Mouse (Mus musculus): ENCODE data around the gene Prokr1.
"Not testable (repeated sequence)": the region's sequence is repeated elsewhere in the genome, so short reads cannot be mapped to it uniquely, and the experiment has no call there.

The Prokr1 gene

DNA sequence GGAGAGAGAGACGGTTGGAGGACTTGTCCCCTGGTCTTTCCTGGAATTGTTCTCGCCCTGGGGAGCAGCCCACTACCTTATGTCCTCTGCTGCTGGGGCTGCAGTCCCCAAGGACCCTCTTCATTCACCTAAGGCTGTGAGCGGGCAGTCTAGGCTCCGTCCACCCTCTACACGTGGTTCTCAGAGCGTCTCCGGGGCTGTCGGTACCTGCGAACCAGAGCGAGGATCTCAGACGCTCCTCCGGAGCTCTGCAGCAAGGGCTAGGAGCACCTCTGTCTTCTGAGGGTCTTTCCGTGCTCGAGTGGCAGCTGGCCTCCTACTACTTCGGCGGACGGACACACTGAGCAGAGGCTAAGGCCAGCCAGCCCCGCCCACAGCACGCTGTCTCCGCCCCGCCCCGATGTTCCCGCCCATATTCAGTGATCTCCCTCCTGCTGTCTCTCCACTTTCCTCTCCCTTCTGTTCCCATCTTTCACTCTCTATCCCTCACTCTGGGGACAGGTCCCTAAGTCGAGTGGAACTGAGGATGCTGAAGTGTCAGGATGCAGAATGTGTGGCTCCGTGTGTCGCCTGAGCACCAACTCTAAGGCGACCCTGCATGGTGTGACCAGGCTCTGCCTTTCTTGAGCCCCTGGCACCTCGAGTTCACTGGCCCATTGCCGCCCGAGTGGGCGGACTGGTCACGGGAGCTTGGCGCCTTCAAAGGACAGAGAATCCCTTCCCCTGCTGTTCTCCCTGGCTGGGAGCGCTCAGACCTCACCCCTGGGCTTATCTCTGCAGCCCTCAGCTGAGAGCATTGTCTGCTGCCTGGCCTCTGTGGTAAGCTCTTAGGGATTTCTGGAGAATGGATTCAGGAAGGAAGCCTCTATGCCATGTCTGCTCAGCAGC, at the start of gene Prokr1:
TSS of gene Prokr1 (minus strand) at position 350 of the 888 bp plus-strand sequence.
- peak in 1 of 2 experiments; percentile 11 for DNase-seq (ENCODE audit: low spot score in 2 of 2)

DNA sequence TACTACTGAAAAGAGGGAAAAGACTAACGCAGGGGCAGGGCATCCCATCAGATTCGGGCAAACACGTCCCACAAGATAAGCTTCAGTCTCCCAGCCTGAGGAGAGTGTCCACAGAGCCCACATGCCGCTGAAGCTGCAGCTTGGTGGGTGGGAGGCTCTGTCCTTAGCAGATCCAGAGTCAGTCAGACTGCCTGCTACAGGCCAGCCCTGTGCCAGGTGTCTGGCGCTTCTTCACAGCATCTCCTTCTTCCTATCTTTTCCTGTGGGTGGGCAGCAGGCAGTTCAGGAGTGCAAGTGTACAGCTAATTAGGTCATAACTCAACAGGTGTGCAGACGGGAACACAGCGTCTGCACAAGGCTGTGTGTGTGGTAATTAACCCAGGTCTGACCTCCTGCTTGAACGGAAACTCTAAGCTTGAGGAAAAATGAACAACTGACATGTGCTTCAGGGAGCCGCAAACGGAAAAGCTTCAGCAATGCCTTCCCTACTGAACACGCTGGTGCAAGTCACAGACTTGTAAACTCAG, 47.7 kb upstream of the Prokr1 start:
- no peak for DNase-seq (ENCODE audit: low spot score in 2 of 2)

DNA sequence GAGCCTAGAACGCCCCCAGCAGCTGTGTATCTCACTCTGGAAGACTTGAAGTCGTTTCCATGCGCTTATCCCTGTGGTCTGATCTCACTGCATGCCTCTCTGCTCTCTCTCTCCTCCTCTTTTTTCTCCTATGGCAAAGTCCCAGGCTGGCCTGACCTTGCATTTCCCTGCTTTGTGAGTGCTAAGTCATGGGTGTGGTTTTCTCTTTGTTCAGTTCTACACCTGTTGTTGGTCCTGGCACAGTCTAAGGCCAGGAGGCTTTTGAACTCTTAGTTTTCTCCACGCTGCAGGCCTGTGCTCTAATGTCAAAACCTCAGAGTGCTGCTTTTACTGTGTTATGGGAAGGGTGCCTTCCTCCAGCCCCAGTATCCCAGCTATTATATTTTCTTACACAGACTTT, 41.6 kb upstream of the Prokr1 start:
- DNase-seq (ENCODE audit: low spot score in 2 of 2): no peak

DNA sequence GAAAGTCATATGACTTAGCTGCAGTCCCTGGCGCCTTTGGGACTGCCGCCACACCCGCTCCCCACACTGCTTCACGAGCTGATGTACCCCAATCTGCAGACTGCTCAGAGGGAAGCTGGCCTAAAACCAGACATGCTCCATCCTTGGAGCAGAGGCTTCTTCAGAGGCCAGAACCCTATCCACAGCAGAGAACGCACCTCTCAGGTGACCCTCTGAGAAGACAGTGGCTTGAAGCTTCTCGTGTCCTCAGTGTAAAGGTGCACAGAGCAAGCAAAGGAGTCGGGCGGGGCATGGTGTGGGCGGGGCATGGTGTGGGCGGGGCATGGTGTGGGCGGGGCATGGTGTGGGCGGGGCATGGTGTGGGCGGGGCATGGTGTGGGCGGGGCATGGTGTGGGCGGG, 38.4 kb upstream of the Prokr1 start:
- not testable (repeated sequence) for DNase-seq (ENCODE audit: low spot score in 2 of 2)

DNA sequence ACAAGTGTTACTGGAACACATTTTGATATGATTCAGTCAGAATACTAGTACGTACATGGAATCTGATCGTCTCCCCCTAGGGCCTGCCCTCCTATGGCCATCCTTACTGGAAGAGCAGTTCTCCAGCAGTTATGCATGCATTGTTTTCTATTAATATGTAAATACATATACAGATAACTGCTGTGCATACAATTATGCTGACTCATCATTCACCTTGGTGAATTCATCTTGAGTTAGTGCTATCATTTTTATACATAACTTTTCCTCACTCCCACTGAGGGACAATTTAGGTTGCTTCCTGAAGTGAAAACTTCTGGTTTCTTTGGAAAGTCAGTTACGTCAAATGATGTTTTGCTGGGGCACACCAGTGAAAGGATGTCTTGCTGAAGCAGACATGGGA, 32.6 kb upstream of the Prokr1 start:
- no peak for DNase-seq (ENCODE audit: low spot score in 2 of 2)

DNA sequence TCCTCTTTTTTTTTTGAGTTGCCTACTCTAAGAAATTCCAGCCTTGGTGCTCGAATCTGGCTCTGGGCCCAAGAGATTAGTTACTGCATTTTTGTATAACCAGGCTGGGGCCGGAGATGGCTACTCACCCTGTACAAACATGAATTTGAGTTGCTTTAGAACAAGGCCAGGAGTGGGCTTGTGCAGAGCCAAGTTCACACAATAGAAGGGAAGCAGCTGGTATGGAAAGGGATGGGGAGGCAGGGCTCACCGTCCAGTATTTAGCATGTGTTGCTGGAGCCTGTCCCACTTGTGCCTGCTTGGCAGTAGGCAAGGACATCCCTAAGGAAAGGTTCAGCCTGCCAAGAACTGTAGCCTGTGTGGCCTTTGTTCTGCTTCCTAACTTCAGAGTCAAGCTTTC, 30.7 kb upstream of the Prokr1 start:
- DNase-seq (ENCODE audit: low spot score in 2 of 2): no peak

DNA sequence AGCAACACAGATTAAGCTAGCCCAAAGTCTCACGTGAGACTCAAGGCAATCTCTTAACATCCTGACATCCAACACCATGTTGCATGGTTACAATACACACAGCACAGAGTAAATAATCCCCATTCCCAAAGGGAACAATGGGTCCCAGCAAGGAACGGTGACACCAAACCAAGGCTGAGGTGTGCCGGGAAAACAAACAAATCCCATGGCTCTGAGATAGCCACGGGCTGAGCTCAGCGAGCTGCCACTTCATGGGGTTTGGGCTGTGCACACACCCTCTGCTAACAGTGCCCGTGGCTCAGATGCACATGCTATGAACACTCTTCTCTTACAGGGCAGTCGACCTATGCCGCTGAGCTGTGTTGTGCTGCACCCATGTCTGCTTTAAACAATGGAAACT, 27.5 kb upstream of the Prokr1 start:
- DNase-seq (ENCODE audit: low spot score in 2 of 2): no peak

DNA sequence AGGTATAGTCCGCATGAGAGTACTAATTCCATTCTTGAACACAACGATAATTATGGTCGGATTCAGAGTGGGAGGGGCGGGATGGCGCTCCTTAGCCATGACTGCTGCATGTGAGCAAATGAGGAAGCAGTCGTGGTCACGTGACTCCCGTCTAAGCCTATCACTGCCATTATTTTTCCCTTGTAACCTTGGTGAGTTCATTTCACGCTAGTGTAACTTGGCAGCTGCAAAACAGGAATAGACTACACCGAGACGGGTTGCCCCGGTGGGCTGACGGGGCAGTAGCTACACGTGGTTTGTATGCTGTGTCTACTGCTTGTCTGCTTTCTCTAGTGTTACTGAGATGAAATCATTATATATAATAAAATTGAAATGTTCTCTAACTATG, 25.1 kb upstream of the Prokr1 start:
- no peak for DNase-seq (ENCODE audit: low spot score in 2 of 2)

DNA sequence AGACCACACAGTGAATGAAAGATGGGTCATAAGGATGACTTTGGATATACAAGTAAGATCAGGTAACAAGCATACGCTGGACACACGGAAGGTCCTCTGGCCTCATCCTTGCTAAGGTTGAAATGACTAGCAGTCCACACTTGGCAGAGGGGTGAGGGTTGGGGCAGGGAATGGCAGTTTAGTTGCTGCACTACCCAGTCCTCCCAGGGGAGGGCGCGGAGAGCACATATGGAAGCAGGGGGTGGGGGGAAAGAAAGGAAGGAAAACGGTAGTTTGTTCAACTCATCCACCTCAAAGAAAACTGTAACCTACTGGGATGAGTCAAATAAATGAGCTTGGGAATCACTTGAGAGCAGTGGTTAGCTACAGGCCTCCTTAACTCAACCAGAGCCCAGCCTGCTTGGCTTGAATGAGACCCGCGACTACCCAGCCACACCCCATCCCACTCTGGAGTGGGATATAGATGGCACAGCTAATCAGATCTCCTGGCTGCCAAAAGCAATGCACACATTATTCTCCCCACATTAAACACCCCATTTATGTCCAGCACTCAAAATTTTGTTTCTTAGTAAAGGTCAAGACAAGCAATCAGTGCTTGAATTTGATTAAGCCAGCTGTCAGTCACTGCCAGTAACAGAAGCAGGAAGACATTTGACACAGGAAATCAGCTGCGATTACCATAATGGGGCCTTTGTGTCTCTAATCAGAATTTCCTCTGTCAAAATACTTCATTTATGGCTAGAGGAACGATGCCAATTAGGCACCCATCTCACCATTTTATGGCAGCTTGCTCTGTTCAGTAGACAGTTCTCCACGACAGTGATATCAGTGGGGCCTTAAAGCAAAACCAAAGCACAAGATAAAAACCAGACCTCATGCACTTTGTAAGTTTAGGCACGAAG, 24.5 kb upstream of the Prokr1 start:
- DNase-seq (ENCODE audit: low spot score in 2 of 2): no peak

DNA sequence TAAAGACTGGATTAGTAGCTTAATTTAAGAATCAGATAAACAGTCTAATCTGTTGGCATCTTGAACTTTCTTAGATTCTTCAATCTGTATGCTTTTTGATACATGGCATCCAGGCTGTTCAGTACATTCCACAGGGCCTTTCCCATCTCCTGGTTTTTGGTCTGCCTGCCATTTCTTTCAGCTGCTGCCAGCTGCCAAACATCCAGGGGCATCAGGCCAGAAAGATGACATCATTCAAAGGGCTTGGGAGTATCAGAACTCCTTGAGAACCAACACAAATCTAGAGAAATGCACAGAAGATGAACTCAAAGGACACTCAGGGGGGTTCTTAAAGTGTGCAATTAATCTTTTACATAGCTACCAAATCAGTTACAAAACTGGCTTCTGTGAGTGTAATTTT, 9.3 kb upstream of the Prokr1 start:
- DNase-seq (ENCODE audit: low spot score in 2 of 2): peak; percentile 24 to 28

DNA sequence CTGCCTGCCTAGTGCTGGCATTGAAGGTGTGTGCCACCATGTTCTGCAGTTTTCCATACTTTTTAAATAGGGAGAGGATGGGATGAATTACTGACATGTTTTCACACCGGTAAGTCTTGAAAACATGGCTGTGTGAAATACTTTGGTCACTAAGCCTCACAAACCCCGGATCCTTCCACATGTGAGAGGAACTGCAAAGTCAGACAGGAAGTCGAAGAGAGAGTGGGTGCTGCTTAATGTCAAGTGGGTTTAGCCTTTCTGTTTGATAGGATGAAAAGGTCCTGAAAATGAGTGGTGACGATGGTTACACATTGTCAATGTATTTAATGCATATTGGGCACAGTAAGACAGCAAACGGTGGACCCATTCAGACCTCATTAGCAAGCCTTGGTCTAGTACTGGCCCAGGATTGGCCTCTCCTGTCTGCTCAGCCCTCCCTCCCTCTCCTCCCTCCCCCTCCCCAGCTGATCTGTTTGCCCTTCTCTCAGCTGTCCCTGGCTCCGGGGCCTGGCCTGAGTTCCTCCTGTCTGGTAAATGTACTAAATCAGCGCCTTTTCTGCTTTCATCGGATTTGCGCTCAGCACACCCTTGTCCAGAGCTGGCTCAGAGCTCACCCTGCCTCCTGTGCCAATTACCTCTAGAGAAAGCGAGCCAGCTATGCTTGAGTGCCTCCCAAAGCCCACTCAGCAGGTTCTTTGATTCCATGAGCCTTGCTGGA, 6.7 kb upstream of the Prokr1 start:
- no peak for DNase-seq (ENCODE audit: low spot score in 2 of 2)

DNA sequence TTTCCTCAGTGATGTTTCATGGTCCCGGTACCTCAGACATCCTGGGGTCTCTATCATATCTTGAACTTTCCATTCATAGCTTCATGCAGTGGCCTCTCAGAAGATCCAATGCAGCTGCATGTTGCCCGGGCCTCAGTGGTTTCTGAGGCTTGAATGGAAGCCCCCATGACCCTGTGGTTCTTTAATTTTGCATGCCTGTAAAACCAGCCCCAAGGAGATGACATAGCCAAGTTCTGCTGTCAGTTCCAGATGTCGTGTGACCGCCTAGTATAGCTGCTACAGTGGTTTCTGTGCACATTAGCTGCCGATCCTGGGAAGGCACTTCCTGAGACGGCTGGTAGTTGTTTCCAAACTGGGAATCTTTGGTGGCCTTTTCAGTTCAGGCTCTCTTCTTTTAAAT, 3.6 kb upstream of the Prokr1 start:
- DNase-seq (ENCODE audit: low spot score in 2 of 2): no peak

DNA sequence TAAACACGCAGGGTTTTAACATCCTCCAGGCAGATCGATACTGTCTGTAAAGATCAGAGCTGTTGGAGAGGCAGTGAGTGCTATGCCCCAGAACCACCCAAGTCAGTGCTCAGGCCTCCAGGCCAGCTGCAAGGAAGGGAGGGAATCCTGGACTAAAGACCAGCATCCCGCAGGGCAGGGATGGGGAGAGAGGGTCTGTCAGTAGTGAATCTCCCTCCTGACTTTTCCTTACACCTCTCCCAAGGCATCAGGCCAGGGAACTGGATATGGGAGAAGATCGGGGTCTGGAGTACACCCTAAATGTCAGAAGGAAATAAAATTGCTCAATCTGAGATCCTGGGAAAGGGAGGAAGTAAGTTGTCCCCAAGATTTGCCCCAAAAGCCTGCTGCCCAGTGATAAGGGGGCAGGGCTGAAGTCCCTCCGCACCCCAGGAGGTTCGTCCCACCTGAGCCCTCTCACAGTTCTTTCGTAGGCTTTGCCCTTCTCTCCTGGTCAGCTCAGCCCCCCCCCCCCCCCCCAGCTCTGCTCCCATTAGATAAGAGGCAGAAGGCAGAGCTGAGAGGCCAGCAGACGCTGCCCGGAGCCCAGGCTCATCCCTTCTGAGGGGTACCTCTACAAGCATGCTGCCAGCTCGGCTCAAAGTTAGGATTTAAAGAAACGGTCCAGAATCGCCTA, 687 bp downstream of the Prokr1 start:
- DNase-seq (ENCODE audit: low spot score in 2 of 2): no peak

DNA sequence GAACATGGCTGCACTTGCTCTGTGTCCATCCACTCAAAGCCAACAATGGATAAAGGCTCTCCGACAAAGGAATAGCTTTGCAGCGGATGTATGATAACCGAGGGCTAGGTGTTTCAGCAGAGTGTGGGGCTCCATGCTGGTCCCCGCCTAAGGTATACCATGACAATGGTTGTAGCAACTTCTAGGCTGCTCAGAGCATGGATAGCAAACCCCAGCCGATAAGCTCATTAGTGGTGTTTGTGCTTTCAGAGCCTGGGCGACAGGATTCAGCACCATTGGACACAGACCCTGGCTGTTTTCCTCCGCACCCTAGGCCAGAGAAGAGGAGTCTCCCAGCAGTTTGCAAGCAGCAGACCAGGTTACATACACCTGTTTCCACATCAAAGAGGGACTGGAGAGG, 6.6 kb downstream of the Prokr1 start:
- no peak for DNase-seq (ENCODE audit: low spot score in 2 of 2)

DNA sequence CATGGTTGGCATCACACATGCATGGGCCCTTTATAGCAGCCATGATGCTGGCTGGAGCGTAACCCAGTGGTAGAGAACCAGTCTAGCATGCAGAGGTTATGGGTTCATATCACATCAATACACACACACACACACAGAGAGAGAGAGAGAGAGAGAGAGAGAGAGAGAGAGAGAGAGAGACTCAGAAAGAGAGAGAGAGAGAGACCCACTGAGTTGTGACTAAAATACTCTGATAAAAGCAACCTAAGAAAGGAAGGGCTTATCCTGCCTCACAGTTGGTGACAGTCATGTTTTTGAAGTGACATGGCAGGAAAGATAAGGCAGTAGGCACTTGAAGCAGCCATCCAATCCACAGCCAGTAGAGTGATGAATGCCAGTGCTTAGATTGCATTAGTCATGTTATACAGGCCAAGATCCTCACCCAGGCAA, 7.3 kb downstream of the Prokr1 start:
- DNase-seq (ENCODE audit: low spot score in 2 of 2): no peak

DNA sequence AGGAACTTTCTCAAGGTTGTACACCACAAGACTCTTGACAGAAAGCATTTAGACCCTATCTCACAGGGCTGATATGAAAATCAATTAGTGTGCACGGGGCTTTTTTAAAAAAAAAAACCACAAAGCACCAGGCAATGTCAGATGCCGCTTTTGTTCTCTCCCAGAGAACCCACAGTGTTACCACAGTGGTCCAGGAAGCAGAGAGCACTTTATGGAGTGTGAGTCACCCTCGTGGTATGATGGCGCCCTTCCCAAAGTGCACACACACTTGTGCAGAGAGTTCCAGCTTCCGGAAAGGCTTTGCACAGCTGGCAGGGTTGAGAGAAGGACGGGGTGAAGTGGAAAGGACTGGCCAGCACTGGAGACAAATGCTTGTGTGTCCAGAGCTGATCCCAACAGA, 8.1 kb downstream of the Prokr1 start:
- DNase-seq (ENCODE audit: low spot score in 2 of 2): no peak

DNA sequence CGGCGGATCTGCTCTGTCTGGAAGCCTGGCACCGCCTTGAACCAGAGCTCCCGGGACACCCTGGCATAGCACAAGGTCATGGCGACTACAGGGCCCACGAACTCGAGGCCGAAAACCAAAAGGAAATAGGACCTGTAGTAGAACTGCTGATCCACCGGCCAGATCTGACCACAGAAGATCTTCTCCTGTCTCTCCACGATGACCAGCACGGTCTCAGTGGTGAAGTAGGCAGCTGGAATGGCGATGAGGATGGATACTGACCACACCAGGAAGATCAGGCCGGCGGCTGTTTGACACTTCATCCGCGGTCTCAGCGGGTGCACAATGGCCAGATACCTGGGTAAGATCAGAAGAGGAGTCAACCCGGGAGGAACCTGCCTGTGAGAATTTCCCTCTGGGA, 9.0 kb downstream of the Prokr1 start:
- DNase-seq (ENCODE audit: low spot score in 2 of 2): no peak

DNA sequence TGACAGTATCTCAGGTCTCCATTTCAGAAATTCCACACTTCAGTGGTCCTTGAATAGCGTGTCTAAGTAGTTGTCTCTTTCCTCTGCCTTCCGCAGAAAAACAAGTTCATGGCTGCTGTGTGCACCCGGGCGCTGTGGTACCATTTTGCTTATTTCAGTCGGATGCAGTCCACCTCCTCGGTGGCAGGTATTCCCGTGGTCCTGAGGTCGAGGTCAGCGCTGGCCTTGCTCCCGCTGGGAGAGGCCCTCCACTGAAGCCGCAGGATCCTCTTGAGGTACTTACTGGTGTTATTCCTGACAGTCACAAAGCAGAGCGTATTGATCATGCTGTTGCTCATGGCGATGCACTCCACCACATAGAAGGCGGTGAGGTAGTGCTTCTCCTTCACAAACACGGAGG, 9.5 kb downstream of the Prokr1 start:
- no peak for DNase-seq (ENCODE audit: low spot score in 2 of 2)

DNA sequence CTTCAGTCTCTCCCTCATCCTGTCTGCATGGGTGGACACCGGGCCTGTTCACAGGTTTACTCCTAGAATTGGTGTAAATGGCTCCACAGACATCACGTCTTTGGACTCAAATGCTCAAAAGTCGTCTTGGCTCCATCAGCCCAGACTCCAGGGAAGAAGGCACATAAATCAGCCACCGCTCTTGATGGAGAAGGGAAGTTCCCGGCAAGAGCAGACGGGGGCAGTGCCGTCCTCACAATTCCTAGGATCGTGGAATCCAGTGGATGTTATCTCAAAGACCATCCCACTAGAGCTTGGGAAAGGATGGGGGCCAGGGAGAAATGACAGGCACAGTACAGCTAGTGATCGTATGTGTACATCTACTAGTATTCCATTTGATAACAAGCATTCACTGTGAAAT, 12.3 kb downstream of the Prokr1 start:
- DNase-seq (ENCODE audit: low spot score in 2 of 2): no peak

DNA sequence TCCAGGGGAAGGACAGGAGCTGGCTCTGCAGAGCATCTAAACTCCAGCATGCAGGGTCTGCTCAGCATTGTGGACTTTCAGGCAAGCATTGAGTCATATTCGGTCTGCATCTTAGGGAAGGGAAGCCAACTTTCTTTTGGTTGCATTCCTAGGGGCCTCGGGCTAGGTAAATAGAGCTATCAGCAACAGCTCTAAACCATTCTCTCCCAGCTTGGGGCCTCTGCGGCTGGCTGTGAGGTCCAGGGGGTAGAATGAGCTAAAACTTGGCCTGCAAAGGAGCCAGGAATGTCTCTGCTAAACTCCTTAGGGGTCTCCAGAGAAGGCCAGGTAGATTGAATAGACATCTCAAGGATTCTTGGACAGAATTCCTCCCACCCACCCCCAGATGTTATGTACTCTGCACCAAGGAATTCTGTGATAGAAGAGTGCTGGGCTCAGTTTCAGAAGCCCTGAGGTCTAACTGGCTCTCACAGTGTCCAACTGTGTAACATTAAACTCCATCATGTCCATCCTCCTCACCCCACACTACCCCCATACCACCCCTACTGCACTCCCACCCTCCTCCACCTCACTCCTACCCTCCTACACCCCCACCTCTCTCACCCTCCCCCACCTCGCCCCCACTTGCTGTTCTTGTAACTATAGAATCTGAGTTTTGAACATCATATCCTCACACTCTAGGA, 13.8 kb downstream of the Prokr1 start:
- DNase-seq (ENCODE audit: low spot score in 2 of 2): no peak

DNA sequence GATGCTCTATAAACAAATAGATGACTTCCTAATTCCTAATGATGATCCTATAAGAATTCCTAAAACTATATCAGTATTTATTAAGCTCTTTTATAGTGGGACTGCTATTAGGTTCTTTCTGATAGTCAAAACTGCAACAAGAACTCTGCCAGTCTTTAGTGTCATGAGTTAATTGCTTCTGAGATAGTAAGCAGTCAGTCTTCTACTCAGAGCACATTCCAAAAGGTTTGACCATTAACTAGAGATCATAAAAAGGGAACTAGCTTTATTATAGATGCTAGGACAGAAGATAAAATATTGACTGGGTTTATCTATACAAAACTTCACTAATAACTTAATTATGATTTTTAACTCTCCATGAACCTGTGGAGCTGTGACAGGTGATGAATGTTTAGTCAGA, 18.7 kb downstream of the Prokr1 start:
- not testable (repeated sequence) for DNase-seq (ENCODE audit: low spot score in 2 of 2)

Data from frontal cortex, postnatal 10 days (tissue).